Mouse (Mus musculus): ENCODE results near the gene Mettl7a1.

GRCm38 (mm10) chr15:100330739-100331138, 26.8 kb downstream of the Mettl7a1 start:
- TF ChIP-seq POLR2A (IDR thresholded peaks at IDR 0.05; ENCODE audit: low read depth, low read length) (no peak), CTCF (IDR thresholded peaks at IDR 0.05; ENCODE audit: borderline replicate concordance, insufficient read depth, low read length) (no peak)

All from embryonic fibroblast, embryonic 13.5 days (primary cell).